Mouse (Mus musculus) forebrain, embryonic 10.5 days (tissue): ENCODE results near the gene Sqstm1. TPM values are rescaled to one million over a fixed set of nuclear protein-coding genes. Genes with fewer than 3 reads are reported as not detected.
A peak's percentile ranks its signal among the peaks of the same experiment; 100 is the strongest.
"Not testable (repeated sequence)": the region's sequence is repeated elsewhere in the genome, so short reads cannot be mapped to it uniquely, and the experiment has no call there.

Experiments
- DNase-seq: peaks from one replicate; pipeline ENCODE4 v3.0.0-alpha.2; 2017; ENCODE audit warnings: low spot score; ENCODE audit errors: extremely low spot score
- H3K27ac ChIP-seq: fragments of 300-500 bp; sonication (generic); 2 replicates; pipeline ENCODE4 v1.5.1; 2016; ENCODE audit warnings: mild to moderate bottlenecking
- H3K27me3 ChIP-seq: fragments of 300-500 bp; sonication (generic); 2 replicates; pipeline ENCODE4 v1.6.1; 2016; ENCODE audit warnings: mild to moderate bottlenecking; ENCODE audit not compliant: poor library complexity, severe bottlenecking
- H3K36me3 ChIP-seq: fragments of 300-500 bp; sonication (generic); replicated peaks from 2 replicates; pipeline ENCODE4 v1.6.1; 2016; ENCODE audit warnings: mild to moderate bottlenecking, moderate library complexity
- H3K4me1 ChIP-seq: fragments of 300-500 bp; sonication (generic); 2 replicates; pipeline ENCODE4 v1.6.1; 2016
- H3K4me3 ChIP-seq: fragments of 300-500 bp; sonication (generic); 2 replicates; pipeline ENCODE4 v1.5.1; 2016; ENCODE audit warnings: mild to moderate bottlenecking, moderate library complexity
- H3K9me3 ChIP-seq: fragments of 300-500 bp; sonication (generic); 2 replicates; pipeline ENCODE4 v1.6.1; 2016; ENCODE audit warnings: mild to moderate bottlenecking, moderate library complexity
- WGBS: fragments of 180-500 bp; shearing (Covaris S2); methylation state at CpG from one replicate; pipeline ENCODE4 v1.1.7; 2016; 5-methylcytosine and 5-hydroxymethylcytosine counted together
- polyA plus RNA-seq: library from polyadenylated mRNA; unstranded; fragments of >200 nt; fragmentation: Nextera tagmentation; extraction: Ambion mirVana; gene quantifications from 2 replicates; pipeline ENCODE4 v1.2.1, GENCODE M21; 2016

Gene Sqstm1
- polyA plus RNA-seq, 1 experiment from 2014 or later = 122 TPM

- Histone ChIP-seq H3K36me3 (peaks cover 17% of the 10 kb centered on the region), H3K4me1 (peaks cover 7% of the 10 kb centered on the region), H3K4me3 (no peak overlapping the region), H3K27ac (no peak overlapping the region), H3K27me3 (no peaks in the 10 kb centered on the region), H3K9me3 (no peaks in the 10 kb centered on the region)
- WGBS = 82% methylated on average over 6 of the region's 6 CpGs
- no peak for DNase-seq
Observed at GRCm38 (mm10) chr11:50177111-50177510, 33.5 kb downstream of the Sqstm1 start.

- Histone ChIP-seq H3K27ac (no peak overlapping the region), H3K27me3 (no peaks in the 10 kb centered on the region), H3K36me3 (peaks cover 24% of the 10 kb centered on the region), H3K4me3 (no peak overlapping the region), H3K4me1 (peaks cover 7% of the 10 kb centered on the region), H3K9me3 (no peaks in the 10 kb centered on the region)
- 87% methylated on average over 3 of the region's 3 CpGs for WGBS
- no peak for DNase-seq
Observed at GRCm38 (mm10) chr11:50176351-50176750, 34.3 kb downstream of the Sqstm1 start.

- H3K36me3 ChIP-seq = peaks cover 38% of the 10 kb centered on the region
- peak overlapping the region; percentile 89 for H3K27ac ChIP-seq
- H3K4me3 ChIP-seq = peak overlapping the region; percentile 73
- H3K4me1 ChIP-seq = peaks cover 7% of the 10 kb centered on the region
- DNase-seq = peak; percentile 96
- no peaks in the 10 kb centered on the region for H3K27me3 ChIP-seq
- no peaks in the 10 kb centered on the region for H3K9me3 ChIP-seq
- WGBS = under 1% methylated on average over 27 of the region's 27 CpGs
Observed at GRCm38 (mm10) chr11:50174730-50175187, 35.9 kb downstream of the Sqstm1 start.

GRCm38 (mm10) chr11:50174111-50174729 lies 36.4 kb downstream of the Sqstm1 start, which contains the start of gene Mrnip:
TSS of gene Mrnip (plus strand) at chr11:50174444.
- not testable (repeated sequence) for H3K27me3 ChIP-seq, H3K9me3 ChIP-seq, DNase-seq, H3K4me1 ChIP-seq
- H3K4me3 ChIP-seq = peak within 1 kb of the TSS; percentile 73
- H3K27ac ChIP-seq = peak within 1 kb of the TSS; percentile 89
- 7% methylated on average over 19 of the region's 19 CpGs for WGBS
- peaks cover 43% of the 10 kb centered on the region for H3K36me3 ChIP-seq

- no peaks in the 10 kb centered on the region for H3K27me3 ChIP-seq
- WGBS = 92% methylated on average over 5 of the region's 5 CpGs
- H3K27ac ChIP-seq = no peak overlapping the region
- no peaks in the 10 kb centered on the region for H3K9me3 ChIP-seq
- H3K4me3 ChIP-seq = no peak overlapping the region
- peaks cover 68% of the 10 kb centered on the region for H3K36me3 ChIP-seq
- DNase-seq = no peak
- no peaks in the 10 kb centered on the region for H3K4me1 ChIP-seq
Observed at GRCm38 (mm10) chr11:50168352-50168751, 42.3 kb downstream of the Sqstm1 start.

GRCm38 (mm10) chr11:50162338-50163050 lies 48.1 kb downstream of the Sqstm1 start:
- Histone ChIP-seq H3K36me3 (peaks cover 88% of the 10 kb centered on the region), H3K9me3 (no peaks in the 10 kb centered on the region), H3K27me3 (no peaks in the 10 kb centered on the region), H3K27ac (no peak overlapping the region), H3K4me1 (no peaks in the 10 kb centered on the region), H3K4me3 (no peak overlapping the region)
- WGBS = 92% methylated on average over 3 of the region's 3 CpGs
- DNase-seq = no peak

GRCm38 (mm10) chr11:50161578-50162304 lies 48.9 kb downstream of the Sqstm1 start:
- peak; percentile 69 for DNase-seq
- Histone ChIP-seq H3K9me3 (no peaks in the 10 kb centered on the region), H3K36me3 (peaks cover 92% of the 10 kb centered on the region), H3K27ac (no peak overlapping the region), H3K27me3 (no peaks in the 10 kb centered on the region), H3K4me1 (no peaks in the 10 kb centered on the region), H3K4me3 (no peak overlapping the region)
- WGBS = 66% methylated on average over 10 of the region's 10 CpGs

GRCm38 (mm10) chr11:50159347-50159746 lies 51.3 kb downstream of the Sqstm1 start:
- no peak for DNase-seq
- H3K27ac ChIP-seq = no peak overlapping the region
- no peaks in the 10 kb centered on the region for H3K4me1 ChIP-seq
- H3K27me3 ChIP-seq = no peaks in the 10 kb centered on the region
- WGBS = 90% methylated on average over 4 of the region's 4 CpGs
- no peaks in the 10 kb centered on the region for H3K9me3 ChIP-seq
- H3K4me3 ChIP-seq = no peak overlapping the region
- H3K36me3 ChIP-seq = peaks cover 100% of the 10 kb centered on the region

GRCm38 (mm10) chr11:50158346-50158745 lies 52.3 kb downstream of the Sqstm1 start:
- WGBS = 96% methylated on average over 7 of the region's 7 CpGs
- no peak overlapping the region for H3K4me3 ChIP-seq
- H3K4me1 ChIP-seq = peaks cover 4% of the 10 kb centered on the region; the same call in 1 of the 2 replicates
- no peaks in the 10 kb centered on the region for H3K9me3 ChIP-seq
- H3K36me3 ChIP-seq = peaks cover 99% of the 10 kb centered on the region
- no peaks in the 10 kb centered on the region for H3K27me3 ChIP-seq
- DNase-seq = no peak
- no peak overlapping the region for H3K27ac ChIP-seq

- no peaks in the 10 kb centered on the region for H3K27me3 ChIP-seq
- H3K36me3 ChIP-seq = peaks cover 99% of the 10 kb centered on the region
- no peak overlapping the region for H3K4me3 ChIP-seq
- H3K9me3 ChIP-seq = no peaks in the 10 kb centered on the region
- peaks cover 4% of the 10 kb centered on the region; the same call in 1 of the 2 replicates for H3K4me1 ChIP-seq
- no peak for DNase-seq
- WGBS = 92% methylated on average over 16 of the region's 16 CpGs
- H3K27ac ChIP-seq = no peak overlapping the region
Observed at GRCm38 (mm10) chr11:50156725-50157258, 53.8 kb downstream of the Sqstm1 start.

- Histone ChIP-seq H3K9me3 (no peaks in the 10 kb centered on the region), H3K27ac (no peak overlapping the region), H3K36me3 (peaks cover 99% of the 10 kb centered on the region), H3K4me1 (peaks cover 4% of the 10 kb centered on the region; the same call in 1 of the 2 replicates), H3K4me3 (no peak overlapping the region), H3K27me3 (no peaks in the 10 kb centered on the region)
- no peak for DNase-seq
- 93% methylated on average over 2 of the region's 2 CpGs for WGBS
Observed at GRCm38 (mm10) chr11:50155785-50156184, 54.8 kb downstream of the Sqstm1 start.

GRCm38 (mm10) chr11:50154777-50155520 lies 55.7 kb downstream of the Sqstm1 start:
- Histone ChIP-seq H3K9me3 (no peaks in the 10 kb centered on the region), H3K27me3 (no peaks in the 10 kb centered on the region), H3K4me1 (peaks cover 4% of the 10 kb centered on the region; the same call in 1 of the 2 replicates), H3K27ac (no peak overlapping the region), H3K36me3 (peaks cover 99% of the 10 kb centered on the region), H3K4me3 (no peak overlapping the region)
- DNase-seq = no peak
- WGBS = 91% methylated on average over 12 of the region's 12 CpGs
